Mouse (Mus musculus) intestine, postnatal 0 days (tissue): Measurements from ENCODE around the gene Morc3. TPM values are rescaled to one million over a fixed set of nuclear protein-coding genes. Genes with fewer than 3 reads are reported as not detected.

ENCODE experiments used
- ATAC-seq: fragments of 200-750 bp; cut with Nextera tagmentation; 2 replicates; pipeline ENCODE4 v1.8.0; 2017; ENCODE audit warnings: mild to moderate bottlenecking, moderate TSS enrichment, moderate library complexity
- H3K27ac ChIP-seq: fragments of 300-500 bp; sonication (generic); 2 replicates; pipeline ENCODE4 v1.5.1; 2014; ENCODE audit warnings: mild to moderate bottlenecking, low read depth, low read length, moderate library complexity
- H3K27me3 ChIP-seq: fragments of 300-500 bp; sonication (generic); replicated peaks from 2 replicates; pipeline ENCODE4 v1.6.1; 2014; ENCODE audit warnings: low read length, mixed read lengths; ENCODE audit not compliant: control insufficient read depth, insufficient read depth
- H3K36me3 ChIP-seq: fragments of 300-500 bp; sonication (generic); 2 replicates; pipeline ENCODE4 v1.6.1; 2014; ENCODE audit warnings: mild to moderate bottlenecking, moderate library complexity; ENCODE audit not compliant: control insufficient read depth, insufficient read depth
- H3K4me1 ChIP-seq: fragments of 300-500 bp; sonication (generic); replicated peaks from 2 replicates; pipeline ENCODE4 v1.6.1; 2014; ENCODE audit warnings: antibody characterized with exemption, low read length, mixed read lengths; ENCODE audit not compliant: control insufficient read depth, insufficient read depth
- H3K4me2 ChIP-seq: fragments of 300-500 bp; sonication (generic); replicated peaks from 2 replicates; pipeline ENCODE4 v1.6.1; 2014; ENCODE audit warnings: low read depth, mild to moderate bottlenecking, moderate library complexity
- H3K4me3 ChIP-seq: fragments of 300-500 bp; sonication (generic); 2 replicates; pipeline ENCODE4 v1.5.1; 2014; ENCODE audit warnings: low read depth, low read length
- H3K9ac ChIP-seq: fragments of 300-500 bp; sonication (generic); 2 replicates; pipeline ENCODE4 v1.6.1; 2014; ENCODE audit warnings: mild to moderate bottlenecking, low read depth, low read length
- H3K9me3 ChIP-seq: fragments of 300-500 bp; sonication (generic); 2 replicates; pipeline ENCODE4 v1.6.1; 2016; ENCODE audit warnings: mixed run types; ENCODE audit not compliant: control insufficient read depth
- CTCF ChIP-seq: sonication (generic); IDR thresholded peaks from 2 replicates; pipeline ENCODE4 v1.5.1; 2016; ENCODE audit warnings: low read depth, mild to moderate bottlenecking, control low read depth, antibody characterized with exemption, moderate library complexity
- WGBS: fragments of 180-500 bp; shearing (Covaris S2); extraction: QIAGEN DNeasy Blood & Tissue Kit; methylation state at CpG from one replicate; pipeline ENCODE4 v1.1.7; 2014; 5-methylcytosine and 5-hydroxymethylcytosine counted together
- polyA plus RNA-seq: library from polyadenylated mRNA; unstranded; fragments of >200 nt; fragmentation: Nextera tagmentation; extraction: Ambion mirVana; gene quantifications from 2 replicates; pipeline ENCODE4 v1.2.1, GENCODE M21; 2015

Morc3 gene
- polyA plus RNA-seq, 1 experiment from 2014 or later: 15.5 TPM

- WGBS: 81% methylated on average over 5 of the region's 5 CpGs
- Histone ChIP-seq H3K27ac (no peak overlapping the region), H3K4me2 (no peak overlapping the region), H3K4me1 (0 out of 2 replicates have a peak, but pooled peaks cover 3% of the 10 kb centered on the region), H3K9ac (no peak overlapping the region), H3K9me3 (no peaks in the 10 kb centered on the region), H3K4me3 (no peak overlapping the region), H3K36me3 (no peaks in the 10 kb centered on the region), H3K27me3 (no peaks in the 10 kb centered on the region)
- ATAC-seq: no peak
- no peak for TF ChIP-seq CTCF
Measured at GRCm38 (mm10) chr16:93922835-93923389, 91.0 kb downstream of the Morc3 start.

GRCm38 (mm10) chr16:93923788-93924187, 91.9 kb downstream of the Morc3 start:
- WGBS: 37% methylated on average over 7 of the region's 7 CpGs
- Histone ChIP-seq H3K4me1 (0 out of 2 replicates have a peak, but pooled peaks cover 3% of the 10 kb centered on the region), H3K36me3 (no peaks in the 10 kb centered on the region), H3K4me3 (no peak overlapping the region), H3K27me3 (no peaks in the 10 kb centered on the region), H3K4me2 (no peak overlapping the region), H3K9me3 (no peaks in the 10 kb centered on the region), H3K27ac (no peak overlapping the region), H3K9ac (no peak overlapping the region)
- TF ChIP-seq CTCF: no peak
- ATAC-seq: peak; percentile 36; the same call in 1 of the 2 replicates

Other genes with a start within 250 kb of the Morc3 start
- 4.3 and 5.6 TPM in 2 replicates for gene Setd4, start 228.1 kb upstream of the Morc3 start, polyA plus RNA-seq
- gene Cbr1, start 226.3 kb upstream of the Morc3 start, polyA plus RNA-seq: 395 and 423 TPM in 2 replicates
- gene Gm5678, start 204.0 kb upstream of the Morc3 start, polyA plus RNA-seq: 0.16 TPM in 1 of 2 replicates, not detected in the other
- gene Cbr3, start 148.9 kb upstream of the Morc3 start, polyA plus RNA-seq: 5.9 and 7.6 TPM in 2 replicates
- 17.2 and 21.2 TPM in 2 replicates for gene Dop1b, start 120.2 kb upstream of the Morc3 start, polyA plus RNA-seq
- gene Chaf1b, start 51.8 kb downstream of the Morc3 start, polyA plus RNA-seq: 18.6 and 19.4 TPM in 2 replicates
- gene Cldn14, start 176.7 kb downstream of the Morc3 start, polyA plus RNA-seq: 2.3 and 2.4 TPM in 2 replicates